8 mouse cellular contexts compared by ENCODE assay signal in genomic region chr1:195033941-195034340, GRCm38 (mm10). TPM values are rescaled to one million over a fixed set of nuclear protein-coding genes. Genes with fewer than 3 reads are reported as not detected.
DNase-seq lines count a peak whose midpoint lies in the region; ATAC-seq lines count a peak whose summit lies in the region.

No protein-coding gene starts in this region.

- DNase-seq in cerebellum, postnatal 4 days (ENCODE audit: low spot score in 2 of 2) = no peak
- DNase-seq in ovary, adult 18-20 months (ENCODE audit: low spot score) = peak; percentile 25
- DNase-seq in ovary, postnatal 10 days (ENCODE audit: low spot score) = no peak
- DNase-seq in gastrocnemius, postnatal 25 days = peak; percentile 79
- peak; percentile 75 to 76 for DNase-seq in kidney, postnatal 36 days
- peak; percentile 36 for DNase-seq in right cerebral cortex, postnatal 14 days
- no peak for DNase-seq in spleen, postnatal 4 days (ENCODE audit: low spot score in 2 of 2)

- ATAC-seq in cerebellum, adult (ENCODE audit: insufficient number of reproducible peaks, low FRiP score, low TSS enrichment) = peak; percentile 65

RNA-seq across cellular contexts. Expression of gene Cd46, which starts 58.1 kb away (rescaled TPM):
- 1 to 10 TPM; 1.5 to 1.6 TPM for total RNA-seq in gastrocnemius, postnatal 25 days (2021)

Comparison
In these comparisons a context has a peak if more than half of its experiments do, and no peak if none do; other contexts are left out.
1. DNase-seq: peak in ovary, adult 18-20 months (single experiment), gastrocnemius, postnatal 25 days (single experiment), kidney, postnatal 36 days (2 of 2) and right cerebral cortex, postnatal 14 days (single experiment); none in cerebellum, postnatal 4 days (0 of 2), ovary, postnatal 10 days (single experiment) and spleen, postnatal 4 days (0 of 2).